Mouse (Mus musculus): ENCODE data around the gene Drd2.

DNA sequence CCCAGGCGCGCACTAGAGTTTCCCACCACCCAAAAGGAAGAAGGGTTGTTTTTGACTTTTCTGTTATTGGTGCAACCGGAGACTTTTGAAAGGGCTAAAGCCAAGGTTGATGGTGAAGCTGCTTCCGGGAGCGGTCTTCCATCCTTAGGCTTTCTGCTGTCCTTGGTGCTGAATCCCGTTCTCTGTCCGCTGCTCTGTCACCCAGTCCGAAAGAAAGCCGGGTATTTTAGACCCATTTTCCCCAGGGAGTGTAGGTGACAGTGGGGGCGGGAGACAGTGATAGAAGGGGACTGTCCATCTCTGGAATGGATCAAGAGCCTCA, 578 bp downstream of the Drd2 start:
- no peak for TF ChIP-seq CTCF (IDR thresholded peaks at IDR 0.05; ENCODE audit: low read depth)
- TF ChIP-seq EP300 (IDR thresholded peaks at IDR 0.05; ENCODE audit: low read depth), result no peak
